Mouse (Mus musculus): ENCODE results near the gene Sectm1a. TPM values are rescaled to one million over a fixed set of nuclear protein-coding genes. Genes with fewer than 3 reads are reported as not detected.
"Not testable (repeated sequence)": the region's sequence is repeated elsewhere in the genome, so short reads cannot be mapped to it uniquely, and the experiment has no call there.

The Sectm1a gene
- polyA plus RNA-seq, 1 experiment, result 0.88 TPM

- Histone ChIP-seq H3K27ac (ENCODE audit: insufficient read depth, low read depth, low read length) (no peak overlapping the region), H3K4me3 (ENCODE audit: insufficient read depth, low read length) (no peak overlapping the region), H3K4me1 (ENCODE audit: control insufficient read depth, insufficient read depth, low read length) (peaks cover 7% of the 10 kb centered on the region)
- no peak for TF ChIP-seq CTCF (IDR thresholded peaks at IDR 0.05; ENCODE audit: low read depth, low read length)
- no peak for TF ChIP-seq POLR2A (IDR thresholded peaks at IDR 0.05; ENCODE audit: borderline replicate concordance, low read depth, low read length)
These were observed 24.3 kb downstream of the Sectm1a start for GRCm38 (mm10) chr11:121056536-121057236.

- TF ChIP-seq CTCF (IDR thresholded peaks at IDR 0.05; ENCODE audit: low read depth, low read length) (peak; percentile 78), POLR2A (IDR thresholded peaks at IDR 0.05; ENCODE audit: borderline replicate concordance, low read depth, low read length) (no peak)
- peaks cover 7% of the 10 kb centered on the region for H3K4me1 ChIP-seq (ENCODE audit: control insufficient read depth, insufficient read depth, low read length)
- H3K4me3 ChIP-seq (ENCODE audit: insufficient read depth, low read length), result no peak overlapping the region
- H3K27ac ChIP-seq (ENCODE audit: insufficient read depth, low read depth, low read length), result no peak overlapping the region
These were observed 27.5 kb downstream of the Sectm1a start for GRCm38 (mm10) chr11:121053536-121053935.

GRCm38 (mm10) chr11:121052387-121052786, 28.6 kb downstream of the Sectm1a start:
- no peak overlapping the region for H3K27ac ChIP-seq (ENCODE audit: insufficient read depth, low read depth, low read length)
- no peak for TF ChIP-seq CTCF (IDR thresholded peaks at IDR 0.05; ENCODE audit: low read depth, low read length)
- no peak for TF ChIP-seq POLR2A (IDR thresholded peaks at IDR 0.05; ENCODE audit: borderline replicate concordance, low read depth, low read length)
- peaks cover 7% of the 10 kb centered on the region for H3K4me1 ChIP-seq (ENCODE audit: control insufficient read depth, insufficient read depth, low read length)
- no peak overlapping the region for H3K4me3 ChIP-seq (ENCODE audit: insufficient read depth, low read length)

- peaks cover 5% of the 10 kb centered on the region for H3K4me1 ChIP-seq (ENCODE audit: control insufficient read depth, insufficient read depth, low read length)
- no peak overlapping the region for H3K4me3 ChIP-seq (ENCODE audit: insufficient read depth, low read length)
- no peak for TF ChIP-seq POLR2A (IDR thresholded peaks at IDR 0.05; ENCODE audit: borderline replicate concordance, low read depth, low read length)
- TF ChIP-seq CTCF (IDR thresholded peaks at IDR 0.05; ENCODE audit: low read depth, low read length), result no peak
- H3K27ac ChIP-seq (ENCODE audit: insufficient read depth, low read depth, low read length), result no peak overlapping the region
These were observed 29.2 kb downstream of the Sectm1a start for GRCm38 (mm10) chr11:121051793-121052192.

- no peaks in the 10 kb centered on the region for H3K4me1 ChIP-seq (ENCODE audit: control insufficient read depth, insufficient read depth, low read length)
- TF ChIP-seq POLR2A (IDR thresholded peaks at IDR 0.05; ENCODE audit: borderline replicate concordance, low read depth, low read length) (no peak), CTCF (IDR thresholded peaks at IDR 0.05; ENCODE audit: low read depth, low read length) (no peak)
- H3K27ac ChIP-seq (ENCODE audit: insufficient read depth, low read depth, low read length), result no peak overlapping the region
- H3K4me3 ChIP-seq (ENCODE audit: insufficient read depth, low read length), result no peak overlapping the region
These were observed 31.2 kb downstream of the Sectm1a start for GRCm38 (mm10) chr11:121049840-121050239.

GRCm38 (mm10) chr11:121047826-121048399, 33.1 kb downstream of the Sectm1a start:
- Histone ChIP-seq H3K27ac (ENCODE audit: insufficient read depth, low read depth, low read length) (no peak overlapping the region), H3K4me3 (ENCODE audit: insufficient read depth, low read length) (no peak overlapping the region), H3K4me1 (ENCODE audit: control insufficient read depth, insufficient read depth, low read length) (no peaks in the 10 kb centered on the region)
- no peak for TF ChIP-seq POLR2A (IDR thresholded peaks at IDR 0.05; ENCODE audit: borderline replicate concordance, low read depth, low read length)
- no peak for TF ChIP-seq CTCF (IDR thresholded peaks at IDR 0.05; ENCODE audit: low read depth, low read length)

GRCm38 (mm10) chr11:121045286-121045685, 35.7 kb downstream of the Sectm1a start:
- Histone ChIP-seq H3K4me3 (ENCODE audit: insufficient read depth, low read length) (no peak overlapping the region), H3K27ac (ENCODE audit: insufficient read depth, low read depth, low read length) (no peak overlapping the region), H3K4me1 (ENCODE audit: control insufficient read depth, insufficient read depth, low read length) (no peaks in the 10 kb centered on the region)
- TF ChIP-seq CTCF (IDR thresholded peaks at IDR 0.05; ENCODE audit: low read depth, low read length) (no peak), POLR2A (IDR thresholded peaks at IDR 0.05; ENCODE audit: borderline replicate concordance, low read depth, low read length) (no peak)

- not testable (repeated sequence) for H3K4me1 ChIP-seq (ENCODE audit: control insufficient read depth, insufficient read depth, low read length); H3K27ac ChIP-seq (ENCODE audit: insufficient read depth, low read depth, low read length); H3K4me3 ChIP-seq (ENCODE audit: insufficient read depth, low read length)
These were observed 38.0 kb downstream of the Sectm1a start for GRCm38 (mm10) chr11:121043025-121043424.

GRCm38 (mm10) chr11:121042480-121042879, 38.5 kb downstream of the Sectm1a start:
- no peak overlapping the region for H3K4me3 ChIP-seq (ENCODE audit: insufficient read depth, low read length)
- H3K27ac ChIP-seq (ENCODE audit: insufficient read depth, low read depth, low read length), result no peak overlapping the region
- H3K4me1 ChIP-seq (ENCODE audit: control insufficient read depth, insufficient read depth, low read length), result no peaks in the 10 kb centered on the region
- no peak for TF ChIP-seq CTCF (IDR thresholded peaks at IDR 0.05; ENCODE audit: low read depth, low read length)
- no peak for TF ChIP-seq POLR2A (IDR thresholded peaks at IDR 0.05; ENCODE audit: borderline replicate concordance, low read depth, low read length)

- TF ChIP-seq POLR2A (IDR thresholded peaks at IDR 0.05; ENCODE audit: borderline replicate concordance, low read depth, low read length) (no peak), CTCF (IDR thresholded peaks at IDR 0.05; ENCODE audit: low read depth, low read length) (no peak)
- Histone ChIP-seq H3K27ac (ENCODE audit: insufficient read depth, low read depth, low read length) (no peak overlapping the region), H3K4me3 (ENCODE audit: insufficient read depth, low read length) (no peak overlapping the region), H3K4me1 (ENCODE audit: control insufficient read depth, insufficient read depth, low read length) (no peaks in the 10 kb centered on the region)
These were observed 39.4 kb downstream of the Sectm1a start for GRCm38 (mm10) chr11:121041636-121042035.

Data from bone marrow macrophage, adult 2 months (primary cell).